Mouse (Mus musculus): ENCODE measurements around the gene Gtf3c3.

DNA sequence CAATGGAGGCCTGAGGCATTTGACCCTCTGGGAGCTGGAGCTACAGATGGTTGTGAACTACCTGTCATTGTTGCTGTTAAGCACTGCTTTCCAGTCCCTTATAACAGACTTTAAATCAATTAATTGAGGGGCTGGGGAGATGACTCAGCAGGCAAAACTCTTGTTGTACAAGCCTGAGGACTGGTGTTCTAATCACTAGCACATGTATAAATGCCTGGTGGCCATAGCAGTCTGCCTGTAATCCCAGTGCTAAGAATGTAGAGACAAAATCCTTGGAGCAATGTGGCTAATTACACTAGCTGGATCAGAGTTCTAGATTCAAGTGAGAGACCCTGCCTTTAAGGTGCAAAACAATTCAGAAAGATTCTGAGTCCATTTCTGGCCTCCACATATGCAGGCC lies 36.0 kb downstream of the Gtf3c3 start:
- TF ChIP-seq POLR2A (IDR thresholded peaks at IDR 0.05; ENCODE audit: control insufficient read depth, extremely low read depth, insufficient read depth, low read length, poor library complexity) (no peak), CTCF (IDR thresholded peaks at IDR 0.05; ENCODE audit: borderline replicate concordance, control insufficient read depth, extremely low read depth, insufficient read depth, low read length, poor library complexity) (no peak)
